Mouse (Mus musculus): ENCODE data around the gene Negr1. TPM values are rescaled to one million over a fixed set of nuclear protein-coding genes. Genes with fewer than 3 reads are reported as not detected.

The Negr1 gene
- polyA plus RNA-seq (2014; fragmentation: Illumina TruSeq; extraction: RNeasy Lipid Tissue Mini Kit (QIAGEN cat#74804); ENCODE audit: low read depth, low replicate concordance) = not detected

DNA sequence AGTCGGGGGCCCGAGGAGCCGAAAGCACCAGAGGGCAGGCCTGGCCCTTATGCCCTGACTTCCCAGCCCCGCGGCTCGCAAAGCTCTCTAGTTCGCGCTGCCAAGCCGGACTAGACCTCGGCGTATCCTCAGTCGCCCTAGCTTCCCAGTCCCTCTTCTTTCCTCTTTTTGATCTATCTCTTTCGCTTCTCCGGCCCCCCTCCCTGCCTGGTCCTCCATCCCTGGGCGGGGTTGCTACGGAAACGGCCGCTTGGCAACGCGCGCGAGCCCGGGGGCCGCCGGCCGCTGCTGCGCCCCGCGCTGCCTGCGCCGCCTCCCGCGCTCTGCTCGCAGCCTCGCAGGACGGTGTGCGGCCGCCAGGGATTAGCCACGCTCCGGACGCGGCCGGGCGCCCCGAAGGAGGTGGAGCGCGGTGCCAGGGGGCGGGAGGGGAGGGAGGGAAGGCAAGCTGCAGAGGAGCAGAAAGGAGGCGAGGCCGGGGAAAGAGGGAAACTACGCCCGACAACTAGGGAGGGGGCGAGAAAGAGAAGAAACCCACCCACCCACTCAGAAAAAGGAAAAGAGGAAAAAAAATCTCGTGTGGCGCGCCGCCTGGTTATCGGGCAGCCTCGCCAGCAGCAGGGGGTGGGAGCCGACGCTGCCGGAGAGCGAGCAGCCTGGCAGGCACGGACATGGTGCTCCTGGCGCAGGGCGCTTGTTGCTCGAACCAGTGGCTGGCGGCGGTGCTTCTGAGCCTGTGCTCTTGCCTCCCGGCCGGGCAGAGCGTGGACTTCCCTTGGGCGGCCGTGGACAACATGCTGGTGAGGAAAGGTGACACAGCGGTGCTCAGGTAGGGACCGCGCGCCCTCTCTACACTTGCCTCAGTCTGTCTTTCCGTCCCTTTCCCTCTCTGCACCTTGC, at the start of gene Negr1:
Negr1 (plus strand) TSS at position 271 of the 900 bp plus-strand sequence.

Measured in liver, adult 10 weeks (tissue).